Mouse (Mus musculus) layer of hippocampus, adult 18-20 months (tissue): ENCODE measurements at regions not wholly inside any gene's neighbourhood (a gene's known extent, or its start where the extent isn't known, plus 50 kb on each side); places are given as distances from the start of the nearest gene placed in this dataset.

Source experiments
- DNase-seq, 2 experiments: peaks; one replicate each; pipeline ENCODE4 v3.0.0; 2022; ENCODE audit warnings: low spot score in 2 of 2

DNA sequence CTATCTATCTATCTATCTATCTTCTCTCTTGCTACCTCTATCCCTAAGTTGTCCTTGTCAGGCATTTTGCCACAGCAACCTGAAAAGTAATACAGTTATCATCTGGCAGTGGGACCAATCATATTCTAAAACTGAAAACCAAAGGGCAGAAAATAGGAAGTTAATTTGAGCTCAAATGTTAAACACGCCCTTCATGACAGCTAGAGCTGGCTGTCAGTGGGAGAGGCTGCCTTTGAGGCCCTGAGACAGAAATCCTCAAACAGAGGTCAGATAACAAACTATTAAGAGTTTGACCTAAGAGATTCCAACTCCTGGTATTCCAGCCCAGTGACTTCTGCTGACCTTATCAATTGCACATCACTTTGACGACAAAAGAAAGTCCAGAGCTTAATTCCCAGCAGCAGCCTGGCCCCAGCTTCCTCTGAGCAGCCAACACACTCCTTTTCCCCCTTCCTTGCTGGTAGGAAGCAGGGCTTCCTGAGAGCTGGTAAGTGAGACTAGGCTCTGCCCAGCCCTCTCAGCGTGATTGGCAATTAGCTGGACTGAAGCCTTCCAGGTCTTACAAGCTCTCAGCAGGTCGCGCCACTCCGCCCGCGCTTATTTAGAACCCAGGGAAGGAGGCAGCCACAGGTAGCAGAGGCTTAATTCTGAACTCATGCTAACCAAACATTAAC, 250.0 kb downstream of the Sec61b start:
- no peak for DNase-seq

GRCm38 (mm10) chr4:47725005-47725340, 250.5 kb downstream of the Sec61b start:
- DNase-seq, result no peak

- no peak for DNase-seq
Measured at GRCm38 (mm10) chr4:47746498-47747190, 272.2 kb downstream of the Sec61b start.

DNA sequence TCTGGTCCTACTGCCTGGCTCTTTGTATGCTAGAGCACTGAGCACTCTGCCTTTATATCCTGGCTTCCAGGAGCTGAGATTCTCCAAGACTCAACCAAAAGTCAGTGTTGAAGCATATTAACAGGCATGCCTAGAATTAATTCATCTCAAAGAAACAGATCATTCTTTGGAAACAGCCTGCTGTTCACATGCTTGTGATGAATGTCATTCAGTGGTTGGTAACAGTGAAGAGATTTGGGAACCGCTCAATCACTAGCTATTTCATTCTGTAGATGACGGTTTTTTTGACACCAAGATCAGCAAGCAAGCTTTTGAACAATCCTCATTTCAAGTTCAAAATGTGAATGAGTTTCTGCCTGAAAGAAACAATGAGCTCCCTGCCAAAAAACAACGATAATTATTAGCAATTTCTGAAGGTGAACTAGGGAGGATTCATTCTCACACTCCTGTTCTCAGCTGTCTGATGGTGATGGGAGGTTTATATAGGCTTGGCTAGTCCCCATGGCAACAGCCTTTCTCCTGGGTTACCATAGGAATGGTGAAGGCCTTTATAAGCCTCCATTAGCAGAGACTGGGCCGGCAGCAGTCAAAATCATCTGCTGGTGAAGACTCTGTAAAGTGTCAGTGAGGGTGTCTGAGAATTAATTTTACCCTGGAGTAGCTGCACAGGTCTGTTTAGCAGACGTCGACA, 272.6 kb upstream of the Nr4a3 start:
- DNase-seq, result peak; percentile 3 to 46

DNA sequence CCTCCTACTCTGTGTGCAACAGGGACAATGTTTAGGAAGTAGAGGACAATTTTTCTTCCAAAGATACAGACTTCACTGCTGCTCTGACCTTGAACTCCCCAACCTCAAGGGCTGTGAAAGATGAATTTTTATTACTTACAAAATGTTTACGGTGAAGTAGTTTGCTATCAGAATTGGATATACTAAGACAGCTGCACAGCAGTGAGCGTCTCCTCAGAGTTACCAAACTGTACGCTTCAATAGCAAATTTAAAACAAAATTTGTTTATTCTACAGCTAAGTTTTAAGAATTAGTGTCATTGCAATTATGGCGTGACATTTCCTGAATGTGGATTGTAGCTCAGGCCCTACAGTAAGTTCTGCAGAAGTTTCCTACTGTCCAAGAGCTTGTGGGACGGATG, 270.3 kb upstream of the Nr4a3 start:
- DNase-seq, result no peak

- DNase-seq, result no peak
Measured at GRCm38 (mm10) chr4:47781039-47781438, 263.9 kb upstream of the Nr4a3 start.

GRCm38 (mm10) chr4:47796977-47797376, 248.0 kb upstream of the Nr4a3 start:
- DNase-seq, result no peak

- no peak for DNase-seq
Measured at GRCm38 (mm10) chr4:47799165-47799564, 245.8 kb upstream of the Nr4a3 start.

GRCm38 (mm10) chr4:47803111-47803510, 241.8 kb upstream of the Nr4a3 start:
- no peak for DNase-seq

DNA sequence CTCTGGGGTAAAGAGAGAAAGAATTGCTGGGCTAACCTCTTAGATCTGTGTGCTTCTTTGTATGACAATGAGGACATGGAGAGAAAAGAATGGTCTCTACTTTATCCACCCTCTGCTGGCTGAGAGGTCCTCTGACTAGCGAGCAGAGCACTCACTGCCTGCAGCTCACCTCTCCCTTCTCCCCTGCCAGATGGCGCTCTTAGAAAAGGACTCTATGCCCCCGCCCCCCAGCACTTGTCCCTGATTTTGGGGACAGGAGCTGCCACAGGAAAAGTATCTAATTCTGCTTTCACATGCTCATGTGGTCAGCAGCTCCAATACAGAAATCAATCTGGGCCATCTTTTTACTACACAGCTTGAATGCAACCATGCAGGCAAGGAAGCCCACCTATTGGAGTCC, 237.1 kb upstream of the Nr4a3 start:
- DNase-seq, result peak in 1 of 2 experiments; percentile 18

- DNase-seq, result peak; percentile 23 to 53
Measured at GRCm38 (mm10) chr4:47814030-47814429, 230.9 kb upstream of the Nr4a3 start.

DNA sequence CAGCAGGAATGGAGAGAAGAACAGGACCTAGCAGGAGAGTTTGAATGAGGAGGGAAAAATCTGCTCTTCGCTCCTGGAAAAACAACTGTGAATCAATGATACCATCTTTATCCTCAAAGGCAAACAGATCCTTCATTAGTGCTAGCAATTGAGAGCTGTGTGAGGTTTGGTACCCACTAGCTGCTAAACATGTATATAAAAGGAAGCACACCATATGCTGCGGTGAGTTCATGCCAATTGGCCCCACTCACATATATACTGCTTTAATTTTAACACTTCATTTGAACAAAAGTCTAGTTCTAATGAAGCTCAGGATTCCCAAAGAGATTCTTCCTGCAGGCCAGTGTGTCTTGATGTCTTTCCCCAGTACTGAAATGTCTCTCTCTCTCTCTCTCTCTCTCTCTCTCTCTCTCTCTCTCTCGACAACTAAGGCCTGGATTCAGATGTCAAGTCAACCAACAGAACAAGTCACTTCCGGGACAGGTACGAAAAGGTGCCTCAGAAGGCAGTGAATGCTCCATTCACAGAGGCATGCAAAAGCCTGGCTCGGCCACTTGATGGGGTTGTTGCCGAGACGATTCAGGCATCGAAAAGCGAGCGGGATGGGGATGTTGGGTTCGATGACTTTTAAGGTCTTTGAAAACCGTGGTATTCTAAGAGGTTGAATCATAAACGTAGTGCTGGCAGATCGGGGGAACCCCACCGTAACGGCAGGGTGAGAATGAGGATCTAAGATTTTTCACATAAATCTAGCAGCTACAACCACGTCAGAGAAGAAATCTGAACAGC, 226.4 kb upstream of the Nr4a3 start:
- peak in 1 of 2 experiments; percentile 44 for DNase-seq

DNA sequence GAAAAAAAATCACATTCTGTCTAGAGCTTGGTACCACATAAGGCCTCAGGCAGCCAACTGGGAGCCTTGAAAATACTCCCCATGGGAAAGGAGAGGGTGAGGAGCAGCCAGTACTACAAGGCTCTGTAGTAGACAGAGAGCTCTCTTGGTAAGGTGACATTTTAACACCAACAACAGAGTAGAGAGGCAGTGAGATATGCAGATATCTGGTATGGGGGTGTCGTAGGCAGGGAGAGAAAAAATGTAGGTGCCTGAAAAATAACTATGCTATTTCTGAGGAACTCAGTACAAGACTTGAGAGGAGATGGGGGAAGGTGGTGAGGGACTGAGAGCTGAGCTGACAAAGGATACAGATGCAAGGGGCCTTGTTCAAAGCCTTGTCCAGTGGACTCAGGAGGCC, 224.4 kb upstream of the Nr4a3 start:
- DNase-seq, result peak in 1 of 2 experiments; percentile 19

- DNase-seq, result no peak
Measured at GRCm38 (mm10) chr4:47823299-47823698, 221.7 kb upstream of the Nr4a3 start.

- DNase-seq, result peak in 1 of 2 experiments; percentile 13
Measured at GRCm38 (mm10) chr4:47824083-47824482, 220.9 kb upstream of the Nr4a3 start.

DNA sequence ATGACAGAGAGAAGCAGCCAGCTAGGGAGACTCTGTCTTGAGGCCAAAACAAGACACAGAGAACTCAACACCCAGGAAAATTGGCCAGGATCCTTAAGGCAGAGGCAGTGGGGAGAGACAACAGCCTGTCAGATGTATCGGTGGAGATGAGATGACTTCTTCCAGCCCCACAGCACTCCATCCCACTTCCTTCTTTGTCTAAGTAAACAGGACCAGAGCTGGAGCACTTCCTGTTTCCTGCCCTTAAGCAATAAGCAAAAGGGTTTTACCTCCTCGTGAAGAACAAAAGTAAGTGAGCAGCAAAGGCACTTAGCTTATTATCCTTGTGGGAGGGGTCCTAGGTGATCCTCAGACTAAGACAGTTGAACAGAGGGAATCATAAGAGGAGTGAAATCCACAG, 212.0 kb upstream of the Nr4a3 start:
- no peak for DNase-seq

GRCm38 (mm10) chr4:47838411-47838810, 206.5 kb upstream of the Nr4a3 start:
- no peak for DNase-seq

GRCm38 (mm10) chr4:47842128-47842656, 202.8 kb upstream of the Nr4a3 start:
- DNase-seq, result no peak

GRCm38 (mm10) chr4:47845239-47845638, 199.7 kb upstream of the Nr4a3 start:
- no peak for DNase-seq

GRCm38 (mm10) chr4:47846389-47847318, 198.3 kb upstream of the Nr4a3 start:
- no peak for DNase-seq
